Mouse (Mus musculus) testis, adult 2 months (tissue): ENCODE results near the gene Lpar5. TPM values are rescaled to one million over a fixed set of nuclear protein-coding genes. Genes with fewer than 3 reads are reported as not detected.
A peak's percentile ranks its signal among the peaks of the same experiment; 100 is the strongest.

Experiments
- H3K27ac ChIP-seq: fragments of 200-500 bp; 2 replicates; pipeline ENCODE4 v1.5.1; 2012; ENCODE audit warnings: low read depth, low read length; ENCODE audit not compliant: control insufficient read depth, insufficient read depth
- H3K27me3 ChIP-seq: fragments of 200-500 bp; 2 replicates; pipeline ENCODE4 v1.6.1; 2012; ENCODE audit warnings: mild to moderate bottlenecking, low read length, moderate library complexity; ENCODE audit not compliant: control insufficient read depth, insufficient read depth
- H3K36me3 ChIP-seq: fragments of 200-500 bp; 2 replicates; pipeline ENCODE4 v1.6.1; 2012; ENCODE audit warnings: mild to moderate bottlenecking, low read length; ENCODE audit not compliant: control insufficient read depth, insufficient read depth
- H3K4me1 ChIP-seq: fragments of 200-500 bp; 2 replicates; pipeline ENCODE4 v1.6.1; 2012; ENCODE audit warnings: low read length; ENCODE audit not compliant: control insufficient read depth, insufficient read depth
- H3K4me3 ChIP-seq: fragments of 200-500 bp; 2 replicates; pipeline ENCODE4 v1.5.1; 2012; ENCODE audit warnings: low read depth, mild to moderate bottlenecking, low read length, moderate library complexity, mixed read lengths; ENCODE audit not compliant: control insufficient read depth
- CTCF ChIP-seq: fragments of 200-500 bp; IDR thresholded peaks from 2 replicates; pipeline ENCODE4 v1.5.1; 2012; ENCODE audit warnings: low read depth, mild to moderate bottlenecking, inconsistent platforms, low read length, moderate library complexity; ENCODE audit not compliant: control insufficient read depth, insufficient read depth, insufficient replicate concordance
- POLR2A ChIP-seq: fragments of 200-500 bp; IDR thresholded peaks from 2 replicates; pipeline ENCODE4 v1.6.1; 2012; ENCODE audit warnings: low read depth, mild to moderate bottlenecking, inconsistent platforms, low read length, moderate library complexity; ENCODE audit not compliant: control insufficient read depth
- polyA plus RNA-seq: library from polyadenylated mRNA; depleted of rRNA; stranded (reverse); fragments of >200 nt; gene quantifications from 2 replicates; pipeline ENCODE4 v1.2.3, GENCODE M21; 2012

Lpar5 gene
- polyA plus RNA-seq, 1 experiment = 0.32 TPM

- H3K36me3 ChIP-seq = no peaks in the 10 kb centered on the region
- no peak overlapping the region for H3K27ac ChIP-seq
- no peak overlapping the region for H3K4me3 ChIP-seq
- TF ChIP-seq CTCF = no peak
- TF ChIP-seq POLR2A = no peak
- no peaks in the 10 kb centered on the region for H3K27me3 ChIP-seq
- no peaks in the 10 kb centered on the region for H3K4me1 ChIP-seq
Observed at GRCm38 (mm10) chr6:125071170-125071895, 3.6 kb downstream of the Lpar5 start.

GRCm38 (mm10) chr6:125071896-125072279 is 4.2 kb downstream of the Lpar5 start:
- Histone ChIP-seq H3K27ac (no peak overlapping the region), H3K36me3 (no peaks in the 10 kb centered on the region), H3K4me3 (no peak overlapping the region), H3K27me3 (no peaks in the 10 kb centered on the region), H3K4me1 (no peaks in the 10 kb centered on the region)
- no peak for TF ChIP-seq CTCF
- TF ChIP-seq POLR2A = no peak

- Histone ChIP-seq H3K27me3 (no peaks in the 10 kb centered on the region), H3K36me3 (no peaks in the 10 kb centered on the region), H3K4me3 (no peak overlapping the region), H3K27ac (no peak overlapping the region), H3K4me1 (no peaks in the 10 kb centered on the region)
- TF ChIP-seq CTCF = no peak
- TF ChIP-seq POLR2A = no peak
Observed at GRCm38 (mm10) chr6:125073825-125074224, 6.1 kb downstream of the Lpar5 start.

GRCm38 (mm10) chr6:125081394-125081793 is 13.7 kb downstream of the Lpar5 start:
- Histone ChIP-seq H3K27me3 (no peaks in the 10 kb centered on the region), H3K36me3 (no peaks in the 10 kb centered on the region), H3K27ac (no peak overlapping the region), H3K4me3 (peak overlapping the region; percentile 59), H3K4me1 (peaks cover 2% of the 10 kb centered on the region; the same call in 1 of the 2 replicates)
- no peak for TF ChIP-seq CTCF
- TF ChIP-seq POLR2A = no peak

GRCm38 (mm10) chr6:125081797-125082560 is 14.3 kb downstream of the Lpar5 start:
- Histone ChIP-seq H3K36me3 (no peaks in the 10 kb centered on the region), H3K4me1 (peaks cover 2% of the 10 kb centered on the region; the same call in 1 of the 2 replicates), H3K27ac (no peak overlapping the region), H3K27me3 (no peaks in the 10 kb centered on the region), H3K4me3 (peak overlapping the region; percentile 59)
- TF ChIP-seq POLR2A (peak; percentile 47; the same call in 1 of the 2 replicates), CTCF (peak; percentile 82)

GRCm38 (mm10) chr6:125082801-125083386 is 15.2 kb downstream of the Lpar5 start:
- no peaks in the 10 kb centered on the region for H3K36me3 ChIP-seq
- H3K4me3 ChIP-seq = no peak overlapping the region
- H3K4me1 ChIP-seq = peaks cover 2% of the 10 kb centered on the region; the same call in 1 of the 2 replicates
- TF ChIP-seq CTCF (no peak), POLR2A (no peak)
- H3K27me3 ChIP-seq = no peaks in the 10 kb centered on the region
- H3K27ac ChIP-seq = no peak overlapping the region

GRCm38 (mm10) chr6:125084424-125084823 is 16.7 kb downstream of the Lpar5 start:
- no peak overlapping the region for H3K4me3 ChIP-seq
- H3K27ac ChIP-seq = no peak overlapping the region
- H3K27me3 ChIP-seq = no peaks in the 10 kb centered on the region
- peaks cover 10% of the 10 kb centered on the region for H3K4me1 ChIP-seq
- H3K36me3 ChIP-seq = no peaks in the 10 kb centered on the region
- no peak for TF ChIP-seq POLR2A
